Mouse (Mus musculus) MEL (cell line): ENCODE data around the gene Coq10a. TPM values are rescaled to one million over a fixed set of nuclear protein-coding genes. Genes with fewer than 3 reads are reported as not detected.

Experiments
- DNase-seq: peaks from one replicate; pipeline ENCODE4 v3.0.0; 2011; ENCODE audit warnings: low read depth, low spot score
- H3K27ac ChIP-seq: 2 replicates; pipeline ENCODE4 v1.5.1; 2012; ENCODE audit warnings: low read depth, mild to moderate bottlenecking, control low read depth, low read length, moderate library complexity; ENCODE audit not compliant: control insufficient read depth
- H3K27me3 ChIP-seq, 2 experiments: fragments of 150-350 bp in 1 of 2; sonication (generic) in 1 of 2; 2 replicates each; pipeline ENCODE4 v1.6.1; 2012; ENCODE audit warnings: low read length in 2 of 2, mild to moderate bottlenecking in 2 of 2, improper control_type of control experiment in 1 of 2, moderate library complexity in 1 of 2; ENCODE audit not compliant: insufficient read depth in 2 of 2, control insufficient read depth in 1 of 2
- H3K36me3 ChIP-seq, 2 experiments: 2 replicates each; pipeline ENCODE4 v1.6.1; 2012 to 2014; ENCODE audit warnings: low read length in 2 of 2, improper control_type of control experiment in 1 of 2, inconsistent platforms in 1 of 2, mild to moderate bottlenecking in 1 of 2; ENCODE audit not compliant: insufficient read depth in 2 of 2, control insufficient read depth in 1 of 2
- H3K4me1 ChIP-seq, 2 experiments: fragments of 150-350 bp in 1 of 2; sonication (generic) in 1 of 2; 2 replicates each; pipeline ENCODE4 v1.6.1; 2012; ENCODE audit warnings: low read length in 2 of 2, improper control_type of control experiment in 1 of 2, mild to moderate bottlenecking in 1 of 2; ENCODE audit not compliant: insufficient read depth in 2 of 2, control insufficient read depth in 1 of 2
- H3K4me3 ChIP-seq, 2 experiments: fragments of 150-350 bp in 1 of 2; sonication (generic) in 1 of 2; 2 replicates each; pipeline ENCODE4 v1.5.1; 2012; ENCODE audit warnings: low read depth in 2 of 2, low read length in 2 of 2, mild to moderate bottlenecking in 2 of 2, moderate library complexity in 2 of 2, control low read depth in 1 of 2, improper control_type of control experiment in 1 of 2; ENCODE audit not compliant: control insufficient read depth in 1 of 2, insufficient read depth in 1 of 2
- H3K79me2 ChIP-seq: 2 replicates; pipeline ENCODE4 v1.6.1; 2012; ENCODE audit warnings: mild to moderate bottlenecking, low read length, moderate library complexity; ENCODE audit not compliant: control insufficient read depth, poor library complexity, insufficient read depth
- H3K9ac ChIP-seq: 2 replicates; pipeline ENCODE4 v1.6.1; 2012; ENCODE audit warnings: low read depth, mild to moderate bottlenecking, control low read depth, low read length, moderate library complexity; ENCODE audit not compliant: control insufficient read depth, poor library complexity, severe bottlenecking
- H3K9me3 ChIP-seq: fragments of 150-350 bp; sonication (generic); replicated peaks from 2 replicates; pipeline ENCODE4 v1.6.1; 2012; ENCODE audit warnings: mild to moderate bottlenecking, low read length, improper control_type of control experiment, moderate library complexity; ENCODE audit not compliant: insufficient read depth
- BHLHE40 ChIP-seq: IDR thresholded peaks from 2 replicates; pipeline ENCODE4 v1.6.1; 2012; ENCODE audit warnings: low read depth, mild to moderate bottlenecking, inconsistent platforms, low read length, improper control_type of control experiment, borderline replicate concordance
- CHD1 ChIP-seq: IDR thresholded peaks from 2 replicates; pipeline ENCODE4 v1.6.1; 2012; ENCODE audit warnings: low read depth, mild to moderate bottlenecking, inconsistent platforms, low read length, improper control_type of control experiment
- CHD2 ChIP-seq: IDR thresholded peaks from 2 replicates; pipeline ENCODE4 v1.6.1; 2011; ENCODE audit warnings: low read length, improper control_type of control experiment
- CTCF ChIP-seq, 3 experiments: IDR thresholded peaks in 2 of 3; conservative IDR thresholded peaks in 1 of 3; 2 replicates each; pipeline ENCODE4 v1.5.1; 2011 to 2012; ENCODE audit warnings: low read length in 3 of 3, low read depth in 2 of 3, mild to moderate bottlenecking in 2 of 3, improper control_type of control experiment in 1 of 3, inconsistent platforms in 1 of 3, mixed read lengths in 1 of 3, moderate library complexity in 1 of 3; ENCODE audit not compliant: control insufficient read depth in 1 of 3, insufficient read depth in 1 of 3, poor library complexity in 1 of 3, severe bottlenecking in 1 of 3
- E2F4 ChIP-seq: IDR thresholded peaks from 2 replicates; pipeline ENCODE4 v1.6.1; 2011; ENCODE audit warnings: low read depth, low read length, improper control_type of control experiment, borderline replicate concordance
- ELF1 ChIP-seq: IDR thresholded peaks from 2 replicates; pipeline ENCODE4 v1.6.1; 2014; ENCODE audit warnings: low read depth, mild to moderate bottlenecking, inconsistent platforms, low read length, improper control_type of control experiment, moderate library complexity
- EP300 ChIP-seq, 2 experiments: IDR thresholded peaks; 2 replicates each; pipeline ENCODE4 v1.6.1; 2011; ENCODE audit warnings: improper control_type of control experiment in 2 of 2, low read length in 2 of 2, low read depth in 1 of 2, mild to moderate bottlenecking in 1 of 2
- ETS1 ChIP-seq: IDR thresholded peaks from 2 replicates; pipeline ENCODE4 v1.6.1; 2012; ENCODE audit warnings: low read depth, mild to moderate bottlenecking, inconsistent platforms, low read length, improper control_type of control experiment, moderate library complexity
- GABPA ChIP-seq: IDR thresholded peaks from 2 replicates; pipeline ENCODE4 v1.6.1; 2012; ENCODE audit warnings: low read depth, mild to moderate bottlenecking, inconsistent platforms, low read length, improper control_type of control experiment, moderate library complexity
- GATA1 ChIP-seq: IDR thresholded peaks from 2 replicates; pipeline ENCODE4 v1.6.1; 2011; ENCODE audit warnings: low read depth, low read length, improper control_type of control experiment
- HCFC1 ChIP-seq: IDR thresholded peaks from 2 replicates; pipeline ENCODE4 v1.6.1; 2012; ENCODE audit warnings: low read depth, mild to moderate bottlenecking, inconsistent platforms, low read length, improper control_type of control experiment, moderate library complexity
- JUND ChIP-seq: IDR thresholded peaks from 2 replicates; pipeline ENCODE4 v1.6.1; 2011; ENCODE audit warnings: low read depth, mild to moderate bottlenecking, improper control_type of control experiment, low read length
- MAX ChIP-seq: IDR thresholded peaks from 2 replicates; pipeline ENCODE4 v1.6.1; 2011; ENCODE audit warnings: low read length, improper control_type of control experiment
- MAZ ChIP-seq: IDR thresholded peaks from 2 replicates; pipeline ENCODE4 v1.6.1; 2012; ENCODE audit warnings: low read depth, mild to moderate bottlenecking, inconsistent platforms, low read length, improper control_type of control experiment
- MEF2A ChIP-seq: IDR thresholded peaks from 2 replicates; pipeline ENCODE4 v1.6.1; 2014; ENCODE audit warnings: low read depth, mild to moderate bottlenecking, inconsistent platforms, low read length, improper control_type of control experiment; ENCODE audit not compliant: poor library complexity, insufficient replicate concordance, severe bottlenecking; ENCODE audit errors: extremely low read depth
- MXI1 ChIP-seq: IDR thresholded peaks from 2 replicates; pipeline ENCODE4 v1.6.1; 2011; ENCODE audit warnings: mild to moderate bottlenecking, low read depth, low read length, improper control_type of control experiment
- MYB ChIP-seq: IDR thresholded peaks from 2 replicates; pipeline ENCODE4 v1.6.1; 2011; ENCODE audit warnings: mild to moderate bottlenecking, low read depth, low read length, improper control_type of control experiment
- NRF1 ChIP-seq: IDR thresholded peaks from 2 replicates; pipeline ENCODE4 v1.6.1; 2014; ENCODE audit warnings: low read depth, mild to moderate bottlenecking, inconsistent platforms, low read length, improper control_type of control experiment, moderate library complexity; ENCODE audit not compliant: poor library complexity, insufficient read depth, severe bottlenecking
- POLR2A ChIP-seq, 2 experiments: IDR thresholded peaks; 2 replicates each; pipeline ENCODE4 v1.6.1; 2011 to 2012; ENCODE audit warnings: low read length in 2 of 2, mild to moderate bottlenecking in 2 of 2, control low read depth in 1 of 2, improper control_type of control experiment in 1 of 2, low read depth in 1 of 2, moderate library complexity in 1 of 2; ENCODE audit not compliant: control insufficient read depth in 1 of 2, insufficient read depth in 1 of 2, poor library complexity in 1 of 2
- POLR2AphosphoS2 ChIP-seq: IDR thresholded peaks from 2 replicates; pipeline ENCODE4 v1.6.1; 2011; ENCODE audit warnings: low read length, improper control_type of control experiment
- POLR2AphosphoS5 ChIP-seq: IDR thresholded peaks from 2 replicates; pipeline ENCODE4 v1.6.1; 2012; ENCODE audit warnings: low read depth, borderline replicate concordance, mild to moderate bottlenecking, inconsistent platforms, low read length, moderate library complexity, mixed read lengths
- RAD21 ChIP-seq: IDR thresholded peaks from 2 replicates; pipeline ENCODE4 v1.6.1; 2011; ENCODE audit warnings: mild to moderate bottlenecking, low read depth, low read length, improper control_type of control experiment
- RCOR1 ChIP-seq: IDR thresholded peaks from 2 replicates; pipeline ENCODE4 v1.6.1; 2012; ENCODE audit warnings: low read depth, mild to moderate bottlenecking, inconsistent platforms, low read length, improper control_type of control experiment
- SIN3A ChIP-seq: IDR thresholded peaks from 2 replicates; pipeline ENCODE4 v1.6.1; 2012; ENCODE audit warnings: low read length, improper control_type of control experiment, inconsistent platforms
- SMC3 ChIP-seq: IDR thresholded peaks from 2 replicates; pipeline ENCODE4 v1.6.1; 2011; ENCODE audit warnings: low read depth, low read length, improper control_type of control experiment
- TAL1 ChIP-seq: IDR thresholded peaks from 2 replicates; pipeline ENCODE4 v1.6.1; 2012; ENCODE audit warnings: mild to moderate bottlenecking, inconsistent platforms, low read length, moderate library complexity, mixed read lengths
- TBP ChIP-seq: IDR thresholded peaks from 2 replicates; pipeline ENCODE4 v1.8.0; 2011; ENCODE audit warnings: low read depth, low read length, improper control_type of control experiment
- UBTF ChIP-seq: IDR thresholded peaks from 2 replicates; pipeline ENCODE4 v1.6.1; 2012; ENCODE audit warnings: low read depth, mild to moderate bottlenecking, inconsistent platforms, low read length, improper control_type of control experiment, moderate library complexity, borderline replicate concordance; ENCODE audit not compliant: insufficient read depth
- USF1 ChIP-seq: IDR thresholded peaks from 2 replicates; pipeline ENCODE4 v1.6.1; 2014; ENCODE audit warnings: low read depth, mild to moderate bottlenecking, inconsistent platforms, low read length, improper control_type of control experiment, moderate library complexity
- USF2 ChIP-seq, 2 experiments: IDR thresholded peaks; 2 replicates each; pipeline ENCODE4 v1.6.1; 2011 to 2012; ENCODE audit warnings: improper control_type of control experiment in 2 of 2, low read length in 2 of 2, borderline replicate concordance in 1 of 2, inconsistent platforms in 1 of 2, low read depth in 1 of 2, mild to moderate bottlenecking in 1 of 2; ENCODE audit not compliant: insufficient read depth in 1 of 2
- ZKSCAN1 ChIP-seq: IDR thresholded peaks from 2 replicates; pipeline ENCODE4 v1.6.1; 2012; ENCODE audit warnings: low read depth, mild to moderate bottlenecking, inconsistent platforms, low read length, improper control_type of control experiment, moderate library complexity
- ZMIZ1 ChIP-seq: IDR thresholded peaks from 2 replicates; pipeline ENCODE4 v1.6.1; 2012; ENCODE audit warnings: low read depth, mild to moderate bottlenecking, inconsistent platforms, low read length, improper control_type of control experiment, moderate library complexity
- polyA plus RNA-seq, 2 experiments: library from polyadenylated mRNA; stranded (reverse) in 1 of 2; unstranded in 1 of 2; fragments of >175 nt in 1 of 2; fragments of >200 nt in 1 of 2; gene quantifications; 2 replicates each; pipeline versions ENCODE4 v1.2.1 to v1.2.4; 2012; ENCODE audit warnings: low replicate concordance in 2 of 2, low read depth in 1 of 2; ENCODE audit not compliant: insufficient read length in 2 of 2, insufficient read depth in 1 of 2, missing spikeins in 1 of 2
- total RNA-seq: library from RNA; depleted of rRNA; stranded (reverse); fragments of 300-350 nt; gene quantifications from 2 replicates; pipeline ENCODE4 v1.2.3, GENCODE M21; 2012

Gene Coq10a
- total and polyA plus RNA-seq, 3 experiments: 7.7 to 14.1 TPM; not detected in 1

DNA sequence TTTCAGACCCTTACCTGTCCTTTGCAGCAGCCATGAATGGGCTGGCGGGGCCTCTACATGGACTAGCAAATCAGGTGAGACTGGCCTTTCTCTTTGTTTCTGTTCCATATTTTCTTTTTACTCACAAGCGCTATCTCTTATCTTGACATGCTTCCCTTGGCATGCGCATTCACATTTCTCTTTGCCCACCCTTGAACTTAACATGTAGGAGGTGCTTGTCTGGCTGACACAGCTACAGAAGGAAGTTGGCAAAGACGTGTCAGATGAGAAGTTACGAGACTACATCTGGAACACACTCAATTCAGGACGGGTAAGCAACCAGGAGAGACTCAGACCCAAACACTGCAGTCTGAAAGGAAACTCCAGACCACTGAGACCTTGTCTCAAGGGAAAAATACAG lies 9.6 kb downstream of the Coq10a start:
- Histone ChIP-seq H3K27me3 (no peaks in the 10 kb centered on the region), H3K79me2 (no peaks in the 10 kb centered on the region), H3K9ac (no peak overlapping the region), H3K27ac (no peak overlapping the region), H3K4me3 (no peak overlapping the region), H3K9me3 (no peaks in the 10 kb centered on the region), H3K36me3 (peaks cover 2 to 55% of the 10 kb centered on the region in 2 experiments; a peak in 3 of 4 replicates), H3K4me1 (no peaks in the 10 kb centered on the region)
- DNase-seq: no peak
- TF ChIP-seq HCFC1 (no peak), POLR2AphosphoS5 (no peak), NRF1 (peak; percentile 36; the same call in 1 of the 2 replicates), POLR2A (IDR thresholded peaks at IDR 0.05; ENCODE audit: control insufficient read depth in 1 of 2, insufficient read depth in 1 of 2, low read depth in 1 of 2, low read length in 2 of 2, poor library complexity in 1 of 2) (peak in 1 of 2 experiments; percentile 29; a peak in 1 of 4 replicates), MXI1 (0 out of 2 replicates have a peak, but pooled peaks have one; percentile 34), GATA1 (no peak), MAX (no peak), POLR2AphosphoS2 (peak; percentile 23; the same call in 1 of the 2 replicates), ETS1 (no peak)

DNA sequence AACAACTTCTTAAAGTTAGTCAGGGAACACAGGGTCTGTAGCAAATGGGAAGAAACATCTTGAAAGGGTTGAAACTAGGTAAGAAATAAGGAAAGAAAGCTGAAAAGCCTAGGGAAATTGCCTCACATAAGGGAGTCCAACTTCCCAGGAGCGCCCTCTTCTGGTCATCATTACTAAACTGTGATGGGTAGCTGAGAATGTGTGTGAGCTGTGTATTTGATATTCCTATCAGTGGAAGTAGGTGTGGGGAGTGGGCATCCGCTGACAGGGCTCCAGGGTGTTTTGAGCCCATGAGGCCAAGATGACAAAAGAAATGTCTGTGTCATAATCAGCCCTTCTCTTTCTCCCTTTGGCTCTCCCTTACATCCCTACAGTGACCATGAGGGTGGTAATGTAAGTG lies 10.0 kb downstream of the Coq10a start:
- Histone ChIP-seq H3K4me3 (no peak overlapping the region), H3K79me2 (no peaks in the 10 kb centered on the region), H3K4me1 (no peaks in the 10 kb centered on the region), H3K36me3 (peaks cover 2 to 57% of the 10 kb centered on the region in 2 experiments; a peak in 3 of 4 replicates), H3K27me3 (no peaks in the 10 kb centered on the region), H3K27ac (no peak overlapping the region), H3K9ac (no peak overlapping the region), H3K9me3 (no peaks in the 10 kb centered on the region)
- peak; percentile 70 for DNase-seq
- TF ChIP-seq MXI1 (no peak), GATA1 (no peak), MEF2A (no peak), BHLHE40 (no peak), USF1 (no peak), CTCF (IDR thresholded peaks at IDR 0.05 in 2 of 3, conservative IDR thresholded peaks at IDR 0.05 in 1 of 3; ENCODE audit: control insufficient read depth in 1 of 3, insufficient read depth in 1 of 3, low read depth in 2 of 3, low read length in 3 of 3, poor library complexity in 1 of 3, severe bottlenecking in 1 of 3) (peak; percentile 46 to 71 (median 65)), SIN3A (no peak), MAX (no peak), EP300 (IDR thresholded peaks at IDR 0.05; ENCODE audit: low read depth in 1 of 2, low read length in 2 of 2) (no peak), TAL1 (no peak), MAZ (no peak), USF2 (IDR thresholded peaks at IDR 0.05; ENCODE audit: borderline replicate concordance in 1 of 2, insufficient read depth in 1 of 2, low read depth in 1 of 2, low read length in 2 of 2) (no peak), JUND (no peak), ELF1 (no peak), RCOR1 (no peak), CHD1 (no peak), ZMIZ1 (no peak), MYB (no peak), CHD2 (no peak), TBP (no peak), ZKSCAN1 (no peak), RAD21 (peak; percentile 16), SMC3 (peak; percentile 52), UBTF (no peak), GABPA (no peak), E2F4 (no peak)
